Comparison of ENCODE assay signal across 9 mouse cellular contexts in genomic region chr8:109464451-109464891, GRCm38 (mm10). TPM values are rescaled to one million over a fixed set of nuclear protein-coding genes. Genes with fewer than 3 reads are reported as not detected.
A peak's percentile ranks its signal among the peaks of the same experiment; 100 is the strongest.
DNase-seq lines count a peak whose midpoint lies in the region; ATAC-seq and TF ChIP-seq lines count a peak whose summit lies in the region.
"Had no signal": no experiment of that assay in that cellular context is flagged by ENCODE, and none has a peak within 500 bp of the region (broad histone marks: within the 10 kb centered on the region; RNA-seq: fewer than 3 reads in every experiment).

No protein-coding gene starts in this region.

- no peak for TF ChIP-seq CTCF in gastrocnemius, adult 2 months (IDR thresholded peaks at IDR 0.05)

- peak overlapping the region; percentile 59 for H3K4me2 ChIP-seq in heart, embryonic 15.5 days
- H3K4me2 ChIP-seq in midbrain, embryonic 13.5 days (replicated peaks), result peak overlapping the region; percentile 50

- H3K4me3 ChIP-seq in gastrocnemius, adult 2 months, result peak overlapping the region; percentile 41
- no peak overlapping the region for H3K4me3 ChIP-seq in heart, embryonic 15.5 days
- 0 out of 2 replicates have a peak overlapping the region, but pooled peaks have one; percentile 9 for H3K4me3 ChIP-seq in midbrain, embryonic 13.5 days (replicated peaks)

- H3K9ac ChIP-seq in heart, embryonic 15.5 days, result no peak overlapping the region
- peak overlapping the region; percentile 54 for H3K9ac ChIP-seq in midbrain, embryonic 13.5 days (replicated peaks)

- intact Hi-C loops in gastrocnemius, adult 2 months (cut with DNase I), result no loop called here

- 0 out of 2 replicates have a peak, but pooled peaks have one; percentile 37 for ATAC-seq in heart, embryonic 15.5 days (replicated peaks; ENCODE audit: insufficient number of reproducible peaks, insufficient read depth, low FRiP score, low read depth)
- ATAC-seq in midbrain, embryonic 13.5 days, result peak; percentile 82
- no peak for ATAC-seq in granulocyte monocyte progenitor cell, adult 5-6 weeks (replicated peaks; ENCODE audit: poor library complexity, severe bottlenecking)
- no peak for ATAC-seq in monocyte, adult 5-6 weeks (replicated peaks; ENCODE audit: insufficient number of reproducible peaks, low FRiP score, low TSS enrichment, poor library complexity, severe bottlenecking)

- DNase-seq in gastrocnemius, adult 2 months, result no peak
- no peak for DNase-seq in gastrocnemius, postnatal 4 days (ENCODE audit: low spot score in 2 of 2)
- DNase-seq in cerebellum, postnatal 14 days, result peak; percentile 67 to 71
- peak; percentile 43 to 44 for DNase-seq in layer of hippocampus, postnatal 25 days (ENCODE audit: extremely low spot score in 1 of 2, low spot score in 1 of 2)

- H3K9me3 ChIP-seq in heart, embryonic 15.5 days (replicated peaks), result no peaks in the 10 kb centered on the region
- H3K9me3 ChIP-seq in midbrain, embryonic 13.5 days, result no peaks in the 10 kb centered on the region

- 41% methylated on average over 15 of the region's 15 CpGs for WGBS in heart, embryonic 15.5 days
- 15% methylated on average over 15 of the region's 15 CpGs for WGBS in midbrain, embryonic 13.5 days

- no peak overlapping the region for H3K27ac ChIP-seq in gastrocnemius, adult 2 months
- H3K27ac ChIP-seq in heart, embryonic 15.5 days, result no peak overlapping the region
- peak overlapping the region; percentile 98 for H3K27ac ChIP-seq in midbrain, embryonic 13.5 days

- H3K36me3 ChIP-seq in heart, embryonic 15.5 days, result no peaks in the 10 kb centered on the region
- H3K36me3 ChIP-seq in midbrain, embryonic 13.5 days, result no peaks in the 10 kb centered on the region

- H3K4me1 ChIP-seq in heart, embryonic 15.5 days (replicated peaks), result peaks cover 12% of the 10 kb centered on the region
- H3K4me1 ChIP-seq in midbrain, embryonic 13.5 days (replicated peaks), result peaks cover 75% of the 10 kb centered on the region

- no peaks in the 10 kb centered on the region for H3K27me3 ChIP-seq in heart, embryonic 15.5 days
- no peaks in the 10 kb centered on the region for H3K27me3 ChIP-seq in midbrain, embryonic 13.5 days

RNA-seq across cellular contexts. Expression of gene Pmfbp1, which starts 29.4 kb away (rescaled TPM):
- total RNA-seq in gastrocnemius, adult 2 months (2021), result not detected
- total RNA-seq in gastrocnemius, postnatal 4 days (2021), result not detected
- 0.10 and 0.11 TPM in 2 replicates for polyA plus RNA-seq in heart, embryonic 15.5 days (2015; fragmentation: Nextera tagmentation; extraction: Ambion mirVana)
- under 1 TPM; 0.10 to 0.14 TPM for total RNA-seq in layer of hippocampus, postnatal 25 days (2021)
- 1.8 and 2.5 TPM in 2 replicates for polyA plus RNA-seq in midbrain, embryonic 13.5 days (2015; fragmentation: Nextera tagmentation; extraction: Ambion mirVana)
- total RNA-seq in granulocyte monocyte progenitor cell, adult 5-6 weeks (2014; fragmentation: Nextera tagmentation), result not detected in 2 replicates
- total RNA-seq in granulocyte monocyte progenitor cell, adult 5-6 weeks (2017), result not detected in 2 replicates
- total RNA-seq in monocyte, adult 5-6 weeks (2017), result 0.38 to 1.2 TPM in 2 of 3 replicates, not detected in the other
- polyA plus RNA-seq: spleen, adult 2 months had no signal

Comparison
In these comparisons a context has a peak if more than half of its experiments do, and no peak if none do; other contexts are left out.
1. DNase-seq: peak in cerebellum, postnatal 14 days (2 of 2) and layer of hippocampus, postnatal 25 days (2 of 2); none in gastrocnemius, adult 2 months (single experiment) and gastrocnemius, postnatal 4 days (0 of 2).
2. ATAC-seq: peak in heart, embryonic 15.5 days (single experiment) and midbrain, embryonic 13.5 days (single experiment); none in granulocyte monocyte progenitor cell, adult 5-6 weeks (single experiment) and monocyte, adult 5-6 weeks (single experiment).